Mouse (Mus musculus) frontal cortex, postnatal 25 days (tissue): Measurements from ENCODE around the gene Vmn1r72.
"Not testable (repeated sequence)": the region's sequence is repeated elsewhere in the genome, so short reads cannot be mapped to it uniquely, and the experiment has no call there.

Experiments used
- DNase-seq, 2 experiments: peaks; one replicate each; pipeline ENCODE4 v3.0.0; 2022; ENCODE audit warnings: low spot score in 2 of 2

Vmn1r72 gene

DNA sequence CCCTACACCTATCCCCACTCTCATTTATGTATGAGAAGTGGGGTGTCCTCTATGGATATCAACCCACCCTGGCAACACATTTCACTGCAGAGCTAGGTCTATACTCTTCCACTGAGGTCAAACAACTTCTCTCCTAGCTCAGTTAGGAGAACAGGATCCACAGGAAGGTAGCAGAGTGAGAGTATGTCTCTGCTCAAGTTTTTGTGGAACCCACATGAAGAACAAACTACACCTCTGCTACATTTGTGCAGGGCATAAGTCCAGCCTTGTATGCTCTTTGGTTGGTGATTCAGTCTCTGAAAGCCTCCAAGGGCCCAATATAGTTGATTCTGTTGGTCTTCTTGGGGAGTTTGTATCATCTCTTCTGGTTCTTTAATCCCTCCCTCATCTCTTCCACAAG lies at the start of gene Vmn1r72:
Gene Vmn1r72 (minus strand): TSS at position 101 of the 400 bp plus-strand sequence.
- DNase-seq, result not testable (repeated sequence)

GRCm38 (mm10) chr7:11617082-11617481 lies 62.9 kb downstream of the Vmn1r72 start:
- not testable (repeated sequence) for DNase-seq
